19 mouse cellular contexts compared by ENCODE assay signal in the genomic region with DNA sequence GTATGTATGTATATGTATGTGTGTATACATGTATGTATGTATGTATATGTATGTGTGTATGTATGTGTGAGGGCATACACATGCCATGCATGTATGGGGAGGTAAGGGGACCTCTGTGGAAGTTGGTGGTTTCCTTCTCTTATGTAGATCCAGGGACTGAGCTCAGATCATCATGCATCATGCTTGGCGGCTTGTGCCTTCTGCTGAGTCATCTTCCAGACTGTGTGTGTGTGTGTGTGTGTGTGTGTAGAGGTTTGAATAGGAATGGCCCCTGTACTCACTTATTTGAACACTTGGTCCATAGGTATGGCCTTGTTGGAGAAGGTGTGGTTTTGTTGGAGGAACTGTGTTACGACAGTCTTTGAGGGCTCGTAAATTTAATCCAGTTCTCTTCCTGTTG.
"Had no signal": no experiment of that assay in that cellular context is flagged by ENCODE, and none has a peak within 500 bp of the region (broad histone marks: within the 10 kb centered on the region; RNA-seq: fewer than 3 reads in every experiment).

No protein-coding gene starts in this region.

- H3K4me1 ChIP-seq: limb, embryonic 12.5 days; limb, embryonic 15.5 days; liver, embryonic 13.5 days; midbrain, embryonic 12.5 days; midbrain, embryonic 15.5 days; neural tube, embryonic 12.5 days; neural tube, embryonic 15.5 days; stomach, embryonic 15.5 days had no signal

- H3K27me3 ChIP-seq: limb, embryonic 12.5 days; limb, embryonic 15.5 days; liver, embryonic 13.5 days; midbrain, embryonic 12.5 days; midbrain, embryonic 15.5 days; neural tube, embryonic 12.5 days; neural tube, embryonic 15.5 days; stomach, embryonic 15.5 days had no signal

- H3K27ac ChIP-seq: limb, embryonic 12.5 days; limb, embryonic 15.5 days; liver, embryonic 13.5 days; midbrain, embryonic 12.5 days; midbrain, embryonic 15.5 days; neural tube, embryonic 12.5 days; neural tube, embryonic 15.5 days; stomach, embryonic 15.5 days had no signal

- ATAC-seq: midbrain, embryonic 15.5 days had no signal

- H3K36me3 ChIP-seq: limb, embryonic 15.5 days; liver, embryonic 13.5 days; midbrain, embryonic 12.5 days; midbrain, embryonic 15.5 days; neural tube, embryonic 12.5 days; stomach, embryonic 15.5 days had no signal

- H3K9ac ChIP-seq: limb, embryonic 12.5 days; limb, embryonic 15.5 days; liver, embryonic 13.5 days; midbrain, embryonic 12.5 days; midbrain, embryonic 15.5 days; neural tube, embryonic 12.5 days; neural tube, embryonic 15.5 days; stomach, embryonic 15.5 days had no signal

- DNase-seq: kidney, adult 18-20 months; kidney, adult 9 months; kidney, postnatal 14 days; kidney, postnatal 4 days; left cerebral cortex, postnatal 4 days; liver, embryonic 13.5 days; lung, adult 2 months; lung, postnatal 14 days; retina, postnatal 1 day; right cerebral cortex, postnatal 25 days; spleen, adult 18-20 months; thymus, postnatal 25 days had no signal

- H3K9me3 ChIP-seq: limb, embryonic 12.5 days; limb, embryonic 15.5 days; liver, embryonic 13.5 days; midbrain, embryonic 12.5 days; midbrain, embryonic 15.5 days; neural tube, embryonic 12.5 days; neural tube, embryonic 15.5 days; stomach, embryonic 15.5 days had no signal

- H3K4me2 ChIP-seq: limb, embryonic 12.5 days; limb, embryonic 15.5 days; liver, embryonic 13.5 days; midbrain, embryonic 12.5 days; midbrain, embryonic 15.5 days; neural tube, embryonic 12.5 days; neural tube, embryonic 15.5 days; stomach, embryonic 15.5 days had no signal

- H3K4me3 ChIP-seq: limb, embryonic 12.5 days; limb, embryonic 15.5 days; liver, embryonic 13.5 days; midbrain, embryonic 12.5 days; midbrain, embryonic 15.5 days; neural tube, embryonic 12.5 days; neural tube, embryonic 15.5 days; stomach, embryonic 15.5 days had no signal
